Mouse (Mus musculus) ES-E14 (cell line): ENCODE measurements around the gene Vmn1r175.
"Not testable (repeated sequence)": the region's sequence is repeated elsewhere in the genome, so short reads cannot be mapped to it uniquely, and the experiment has no call there.

ENCODE experiments used
- CHD2 ChIP-seq: IDR thresholded peaks from 2 replicates; pipeline ENCODE4 v1.6.1; 2014; ENCODE audit warnings: mild to moderate bottlenecking, low read depth, low read length, inconsistent platforms
- HCFC1 ChIP-seq: IDR thresholded peaks from 2 replicates; pipeline ENCODE4 v1.6.1; 2012; ENCODE audit warnings: low read length, inconsistent platforms, borderline replicate concordance; ENCODE audit not compliant: insufficient read depth
- MAFK ChIP-seq: IDR thresholded peaks from 2 replicates; pipeline ENCODE4 v1.6.1; 2014; ENCODE audit warnings: mild to moderate bottlenecking, low read depth, low read length, inconsistent platforms; ENCODE audit not compliant: insufficient read depth
- ZC3H11A ChIP-seq: IDR thresholded peaks from 2 replicates; pipeline ENCODE4 v1.6.1; 2012; ENCODE audit warnings: low read depth, mild to moderate bottlenecking, inconsistent platforms, low read length, borderline replicate concordance
- ZNF384 ChIP-seq: IDR thresholded peaks from 2 replicates; pipeline ENCODE4 v1.6.1; 2012; ENCODE audit warnings: low read depth, low read length, inconsistent platforms

DNA sequence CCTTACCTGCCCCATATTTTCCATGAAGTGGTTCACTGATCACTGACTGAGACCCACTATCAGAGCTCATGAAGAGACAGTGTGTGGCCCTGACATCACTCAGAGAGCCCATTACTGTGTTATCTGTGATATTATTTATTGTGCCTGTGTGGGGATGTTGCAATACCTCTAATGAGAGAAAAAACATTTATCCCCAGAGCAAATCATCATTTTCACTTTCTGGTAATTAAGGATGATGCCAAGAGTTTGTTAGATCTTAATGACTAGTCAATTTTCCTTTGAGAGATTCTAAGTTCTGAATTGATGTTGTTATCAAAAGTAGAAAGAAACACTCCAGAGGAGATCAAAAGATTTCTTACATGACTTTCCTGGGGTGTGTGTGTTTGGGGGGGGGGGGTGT is at the start of gene Vmn1r175:
- not testable (repeated sequence) for TF ChIP-seq CHD2, HCFC1, MAFK, ZC3H11A, ZNF384
